Mouse (Mus musculus) hindbrain, embryonic 15.5 days (tissue): ENCODE results near the gene Rhox2g. TPM values are rescaled to one million over a fixed set of nuclear protein-coding genes. Genes with fewer than 3 reads are reported as not detected.
"Not testable (repeated sequence)": the region's sequence is repeated elsewhere in the genome, so short reads cannot be mapped to it uniquely, and the experiment has no call there.

Experiments
- ATAC-seq: fragments of 200-750 bp; cut with Nextera tagmentation; 2 replicates; pipeline ENCODE4 v1.8.0; 2017; ENCODE audit warnings: low read depth, moderate number of reproducible peaks, moderate TSS enrichment; ENCODE audit not compliant: low FRiP score
- H3K27ac ChIP-seq: fragments of 300-500 bp; sonication (generic); replicated peaks from 2 replicates; pipeline ENCODE4 v1.5.1; 2015; ENCODE audit warnings: mild to moderate bottlenecking, inconsistent platforms
- H3K27me3 ChIP-seq: fragments of 300-500 bp; sonication (generic); 2 replicates; pipeline ENCODE4 v1.6.1; 2015; ENCODE audit warnings: control low read depth, inconsistent platforms
- H3K36me3 ChIP-seq: fragments of 300-500 bp; sonication (generic); 2 replicates; pipeline ENCODE4 v1.6.1; 2015; ENCODE audit warnings: control low read depth, inconsistent platforms
- H3K4me1 ChIP-seq: fragments of 300-500 bp; sonication (generic); replicated peaks from 2 replicates; pipeline ENCODE4 v1.6.1; 2015; ENCODE audit warnings: control low read depth, inconsistent platforms
- H3K4me2 ChIP-seq: fragments of 300-500 bp; sonication (generic); 2 replicates; pipeline ENCODE4 v1.6.1; 2015; ENCODE audit warnings: moderate library complexity, mild to moderate bottlenecking, inconsistent platforms
- H3K4me3 ChIP-seq: fragments of 300-500 bp; sonication (generic); 2 replicates; pipeline ENCODE4 v1.5.1; 2015; ENCODE audit warnings: mild to moderate bottlenecking, inconsistent platforms
- H3K9ac ChIP-seq: fragments of 300-500 bp; sonication (generic); 2 replicates; pipeline ENCODE4 v1.6.1; 2015; ENCODE audit warnings: inconsistent platforms
- H3K9me3 ChIP-seq: fragments of 300-500 bp; sonication (generic); 2 replicates; pipeline ENCODE4 v1.6.1; 2016; ENCODE audit warnings: control low read depth, inconsistent platforms
- WGBS: fragments of 180-500 bp; shearing (Covaris S2); methylation state at CpG from one replicate; pipeline ENCODE4 v1.1.7; 2015; 5-methylcytosine and 5-hydroxymethylcytosine counted together
- polyA plus RNA-seq: library from polyadenylated mRNA; unstranded; fragments of >200 nt; fragmentation: Nextera tagmentation; extraction: Ambion mirVana; gene quantifications from 2 replicates; pipeline ENCODE4 v1.2.1, GENCODE M21; 2015

Gene Rhox2g
- polyA plus RNA-seq = not detected in 2 replicates

GRCm38 (mm10) chrX:37643370-37643769 lies at the start of gene Rhox2g:
TSS of gene Rhox2g (minus strand) at chrX:37643470.
- 92% methylated on average over 6 of the region's 6 CpGs for WGBS

GRCm38 (mm10) chrX:37692261-37692660 lies 49.0 kb upstream of the Rhox2g start:
- Histone ChIP-seq H3K27me3 (no peaks in the 10 kb centered on the region), H3K9ac (no peak overlapping the region), H3K9me3 (no peaks in the 10 kb centered on the region), H3K4me1 (no peaks in the 10 kb centered on the region), H3K27ac (no peak overlapping the region), H3K4me3 (no peak overlapping the region), H3K4me2 (no peak overlapping the region), H3K36me3 (no peaks in the 10 kb centered on the region)
- 88% methylated on average over 2 of the region's 2 CpGs for WGBS
- ATAC-seq = no peak

More at GRCm38 (mm10) chrX:37643370-37643769, at the start of gene Rhox2g:
- not testable (repeated sequence) for H3K4me2 ChIP-seq, H3K4me1 ChIP-seq, H3K27ac ChIP-seq, H3K36me3 ChIP-seq, H3K27me3 ChIP-seq, H3K9ac ChIP-seq, H3K4me3 ChIP-seq, H3K9me3 ChIP-seq, ATAC-seq

- no peak overlapping the region for H3K4me3 ChIP-seq
- no peak overlapping the region for H3K9ac ChIP-seq
- no peak overlapping the region for H3K27ac ChIP-seq
- H3K36me3 ChIP-seq = no peaks in the 10 kb centered on the region
- H3K4me1 ChIP-seq = no peaks in the 10 kb centered on the region
- H3K4me2 ChIP-seq = no peak overlapping the region
- no peaks in the 10 kb centered on the region for H3K27me3 ChIP-seq
- ATAC-seq = no peak
- WGBS = 85% methylated on average over 24 of the region's 24 CpGs
- no peaks in the 10 kb centered on the region for H3K9me3 ChIP-seq
Observed at GRCm38 (mm10) chrX:37683031-37683715, 39.9 kb upstream of the Rhox2g start.

GRCm38 (mm10) chrX:37673177-37673576 lies 29.9 kb upstream of the Rhox2g start, which contains the start of gene Rhox2h:
TSS of gene Rhox2h (minus strand) at chrX:37673277.
- ATAC-seq = not testable (repeated sequence)

GRCm38 (mm10) chrX:37668664-37669063 lies 25.4 kb upstream of the Rhox2g start, which contains the start of gene Rhox3h:
TSS of gene Rhox3h (minus strand) at chrX:37668764.
- not testable (repeated sequence) for H3K4me3 ChIP-seq, ATAC-seq, H3K9ac ChIP-seq, H3K27me3 ChIP-seq, H3K27ac ChIP-seq, H3K4me2 ChIP-seq, H3K36me3 ChIP-seq, H3K4me1 ChIP-seq, H3K9me3 ChIP-seq
- WGBS = 100% methylated on average over 1 of the region's 3 CpGs

More at GRCm38 (mm10) chrX:37673177-37673576, 29.9 kb upstream of the Rhox2g start, which contains the start of gene Rhox2h:
- WGBS = 88% methylated on average over 8 of the region's 8 CpGs
- H3K4me3 ChIP-seq, H3K4me2 ChIP-seq, H3K27me3 ChIP-seq, H3K36me3 ChIP-seq, H3K9me3 ChIP-seq, H3K27ac ChIP-seq, H3K9ac ChIP-seq, H3K4me1 ChIP-seq: not testable (repeated sequence)

- not testable (repeated sequence) for H3K4me1 ChIP-seq, H3K9ac ChIP-seq, ATAC-seq, H3K36me3 ChIP-seq, H3K27ac ChIP-seq, H3K27me3 ChIP-seq, H3K4me3 ChIP-seq, H3K9me3 ChIP-seq, H3K4me2 ChIP-seq
- 94% methylated on average over 16 of the region's 20 CpGs for WGBS
Observed at GRCm38 (mm10) chrX:37651227-37651626, 8.0 kb upstream of the Rhox2g start, which contains the start of gene Rhox4g. TSS of gene Rhox4g (minus strand) at chrX:37651327.

GRCm38 (mm10) chrX:37628512-37628911 lies 14.8 kb downstream of the Rhox2g start, which contains the start of gene Rhox3g:
TSS of gene Rhox3g (minus strand) at chrX:37628612.
- not testable (repeated sequence) for H3K27me3 ChIP-seq, H3K9me3 ChIP-seq, H3K27ac ChIP-seq, H3K36me3 ChIP-seq, H3K4me2 ChIP-seq, H3K4me1 ChIP-seq, H3K4me3 ChIP-seq, ATAC-seq, H3K9ac ChIP-seq
- 86% methylated on average over 2 of the region's 2 CpGs for WGBS

- not testable (repeated sequence) for ATAC-seq, H3K9ac ChIP-seq, H3K4me1 ChIP-seq, H3K4me2 ChIP-seq, H3K36me3 ChIP-seq, H3K9me3 ChIP-seq, H3K27ac ChIP-seq, H3K4me3 ChIP-seq, H3K27me3 ChIP-seq
- 98% methylated on average over 16 of the region's 19 CpGs for WGBS
Observed at GRCm38 (mm10) chrX:37607604-37608003, 35.7 kb downstream of the Rhox2g start, which contains the start of gene Rhox4f. TSS of gene Rhox4f (minus strand) at chrX:37607704.

Other genes with a start within 250 kb of the Rhox2g start
- not detected in 2 replicates for gene Rhox2b, start 231.4 kb downstream of the Rhox2g start, polyA plus RNA-seq
- gene Rhox4b, start 211.0 kb downstream of the Rhox2g start, polyA plus RNA-seq = not detected in 2 replicates
- gene Rhox2c, start 189.8 kb downstream of the Rhox2g start, polyA plus RNA-seq = not detected in 2 replicates
- gene Rhox3c, start 184.9 kb downstream of the Rhox2g start, polyA plus RNA-seq = not detected in 2 replicates
- not detected in 2 replicates for gene Rhox4c, start 163.1 kb downstream of the Rhox2g start, polyA plus RNA-seq
- not detected in 2 replicates for gene Rhox2d, start 150.0 kb downstream of the Rhox2g start, polyA plus RNA-seq
- not detected in 2 replicates for gene Rhox4d, start 129.1 kb downstream of the Rhox2g start, polyA plus RNA-seq
- gene Rhox2e, start 113.0 kb downstream of the Rhox2g start, polyA plus RNA-seq = not detected in 2 replicates
- gene Rhox3e, start 101.5 kb downstream of the Rhox2g start, polyA plus RNA-seq = not detected in 2 replicates
- not detected in 2 replicates for gene Rhox4e, start 86.1 kb downstream of the Rhox2g start, polyA plus RNA-seq
- gene Rhox2f, start 72.1 kb downstream of the Rhox2g start, polyA plus RNA-seq = not detected in 2 replicates
- gene Rhox3f, start 62.5 kb downstream of the Rhox2g start, polyA plus RNA-seq = not detected in 2 replicates
- not detected in 2 replicates for gene Rhox4f, start 35.8 kb downstream of the Rhox2g start, polyA plus RNA-seq
- gene Rhox3g, start 14.9 kb downstream of the Rhox2g start, polyA plus RNA-seq = not detected in 2 replicates
- gene Rhox4g, start 7.9 kb upstream of the Rhox2g start, polyA plus RNA-seq = not detected in 2 replicates
- gene Rhox3h, start 25.3 kb upstream of the Rhox2g start, polyA plus RNA-seq = not detected in 2 replicates
- gene Rhox2h, start 29.8 kb upstream of the Rhox2g start, polyA plus RNA-seq = not detected in 2 replicates
- 0.22 and 1.4 TPM in 2 replicates for gene Rhox5, start 161.4 kb upstream of the Rhox2g start, polyA plus RNA-seq
- not detected in 2 replicates for gene Rhox6, start 183.4 kb upstream of the Rhox2g start, polyA plus RNA-seq
- gene Rhox7a, start 188.2 kb upstream of the Rhox2g start, polyA plus RNA-seq = not detected in 2 replicates
- 0.17 TPM in 1 of 2 replicates, not detected in the other for gene Rhox8, start 235.5 kb upstream of the Rhox2g start, polyA plus RNA-seq